Mouse (Mus musculus) T-helper 17 cell (primary cell): ENCODE data around the gene Scyl1.

Experiments
- in situ Hi-C, 2 experiments: fragments of 300-600 bp; cut with MboI, MseI; formaldehyde crosslinking; loops; 1 replicate in 1 of 2; 2 replicates in 1 of 2; pipeline ENCODE4 v1.15.1; 2025; ENCODE audit warnings: high pct_unique_total_duplicates in 2 of 2

The Scyl1 gene

GRCm38 (mm10) chr19:5723934-5724548 lies 47.2 kb downstream of the Scyl1 start:
- in situ Hi-C loops: no loop called here

GRCm38 (mm10) chr19:5722848-5723425 lies 48.3 kb downstream of the Scyl1 start:
- in situ Hi-C loops: no loop called here

GRCm38 (mm10) chr19:5721233-5721632 lies 50.0 kb downstream of the Scyl1 start:
- in situ Hi-C loops: no loop called here

- in situ Hi-C loops: no loop called here
Measured at GRCm38 (mm10) chr19:5716955-5717354, 54.3 kb downstream of the Scyl1 start.

GRCm38 (mm10) chr19:5715793-5716688 lies 55.2 kb downstream of the Scyl1 start:
- in situ Hi-C loops: no loop called here

GRCm38 (mm10) chr19:5713730-5714129 lies 57.5 kb downstream of the Scyl1 start:
- in situ Hi-C loops: no loop called here

- in situ Hi-C loops: no loop called here
Measured at GRCm38 (mm10) chr19:5713255-5713654, 58.0 kb downstream of the Scyl1 start.

- in situ Hi-C loops: no loop called here
Measured at GRCm38 (mm10) chr19:5711907-5712460, 59.2 kb downstream of the Scyl1 start.

- in situ Hi-C loops: no loop called here
Measured at GRCm38 (mm10) chr19:5711218-5711617, 60.0 kb downstream of the Scyl1 start.

- in situ Hi-C loops: no loop called here
Measured at GRCm38 (mm10) chr19:5710581-5710980, 60.6 kb downstream of the Scyl1 start.

GRCm38 (mm10) chr19:5710068-5710467 lies 61.2 kb downstream of the Scyl1 start:
- in situ Hi-C loops: no loop called here
